Mouse (Mus musculus) activated CD4-positive, CD25-positive, alpha-beta regulatory T cell, adult 4 months (primary cell): ENCODE data around the gene Fnbp1. TPM values are rescaled to one million over a fixed set of nuclear protein-coding genes. Genes with fewer than 3 reads are reported as not detected.
"Not testable (repeated sequence)": the region's sequence is repeated elsewhere in the genome, so short reads cannot be mapped to it uniquely, and the experiment has no call there.

ENCODE experiments used
- ATAC-seq: one replicate; pipeline ENCODE4 v1.8.0; 2017
- polyA plus RNA-seq, 2 experiments: library from polyadenylated mRNA; unstranded; fragments of 100-300 nt; shearing (Covaris generic); gene quantifications; one replicate each; pipeline ENCODE4 v1.2.1; 2017

The Fnbp1 gene
- 100 to 1,000 TPM in 1 of 2 experiments, 10 to 100 TPM in 1; 99.6 to 101 TPM for polyA plus RNA-seq

DNA sequence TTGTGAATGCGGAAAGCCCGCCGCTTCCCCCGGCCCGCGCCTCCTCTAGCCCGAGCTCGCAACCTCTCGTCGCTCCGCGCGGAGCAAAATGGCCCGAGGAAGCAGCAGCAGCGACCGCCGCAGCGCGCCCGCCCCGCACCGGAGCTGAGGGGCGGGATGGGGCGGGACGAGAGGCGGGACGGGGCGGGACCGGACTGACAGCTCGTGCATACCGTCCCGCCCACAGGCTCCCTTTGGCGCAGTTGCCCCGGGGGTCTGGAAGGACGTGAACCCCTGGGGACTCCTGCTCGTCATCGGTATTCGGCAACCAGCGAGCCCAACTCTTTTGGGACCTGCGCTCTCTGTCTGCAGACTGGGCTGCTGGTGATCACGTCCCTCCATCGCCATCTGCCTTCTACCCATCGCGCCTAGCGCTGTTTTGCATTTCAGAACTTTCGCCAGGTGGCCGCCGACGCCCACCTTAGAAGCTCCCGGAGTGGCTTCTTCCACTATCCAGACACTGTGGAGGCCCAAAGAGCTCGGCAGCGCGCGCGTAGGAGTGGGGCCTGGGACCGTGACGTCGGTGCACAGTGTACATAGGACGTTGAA lies at the start of gene Fnbp1:
Gene Fnbp1 (minus strand): TSS at position 142 of the 588 bp plus-strand sequence.
- peak; percentile 50 for ATAC-seq

DNA sequence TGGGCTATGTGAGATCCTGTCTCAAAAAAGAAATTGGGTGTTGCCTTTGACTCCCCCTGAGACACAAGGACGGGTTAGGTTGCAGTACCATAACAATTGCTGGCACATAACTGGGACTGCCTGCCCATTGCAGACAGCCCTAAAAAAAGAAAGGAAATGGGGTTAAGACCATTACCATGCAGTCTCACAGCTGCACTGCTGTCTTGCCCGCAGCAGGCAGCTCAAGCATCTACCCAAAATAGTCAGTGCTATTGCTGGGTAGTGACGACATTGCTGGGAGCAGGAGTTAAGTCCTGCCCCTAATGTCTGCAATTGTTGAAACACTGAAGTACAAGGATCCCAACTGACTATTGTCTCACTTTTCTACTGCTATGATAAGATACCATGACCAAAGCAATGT lies 47.8 kb upstream of the Fnbp1 start:
- ATAC-seq: no peak

DNA sequence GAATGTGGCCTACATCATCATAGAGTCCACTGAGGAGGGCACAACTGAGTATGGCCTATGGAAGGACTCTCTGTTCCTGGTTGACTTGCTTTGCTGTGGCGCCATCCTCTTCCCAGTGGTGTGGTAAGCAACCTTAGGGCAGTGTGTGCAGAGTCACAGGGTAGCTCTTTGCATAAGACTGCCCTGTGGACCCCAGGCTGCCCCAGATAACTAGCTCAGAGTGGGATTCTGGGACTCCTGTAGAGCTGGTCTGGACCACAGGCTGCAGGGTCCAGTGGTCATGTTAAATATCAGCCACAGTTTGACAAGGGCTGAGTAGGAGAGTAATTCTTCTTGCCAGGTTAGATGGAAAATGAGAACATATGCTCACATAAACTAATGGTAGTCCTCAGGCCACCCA lies 46.9 kb upstream of the Fnbp1 start:
- ATAC-seq: no peak

DNA sequence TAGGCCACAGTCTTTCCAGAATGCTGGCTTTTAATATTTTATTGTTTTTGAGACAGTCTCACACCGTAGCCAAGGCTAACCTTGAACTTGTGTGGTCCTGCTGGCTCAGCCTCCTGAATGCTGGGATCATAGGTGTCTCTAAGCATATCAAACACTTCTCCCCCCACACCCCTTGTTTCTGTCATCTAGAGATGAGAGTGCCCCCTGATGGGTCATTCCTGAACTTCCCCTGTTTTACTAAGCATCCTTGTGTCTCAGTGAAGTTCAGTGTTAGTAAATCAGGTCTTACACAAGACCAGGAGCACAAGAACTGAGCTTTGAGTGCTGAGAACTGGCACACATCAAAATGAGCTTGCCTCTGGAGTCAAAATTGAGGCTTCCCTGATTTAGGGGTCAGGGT lies 42.0 kb upstream of the Fnbp1 start:
- ATAC-seq: no peak

DNA sequence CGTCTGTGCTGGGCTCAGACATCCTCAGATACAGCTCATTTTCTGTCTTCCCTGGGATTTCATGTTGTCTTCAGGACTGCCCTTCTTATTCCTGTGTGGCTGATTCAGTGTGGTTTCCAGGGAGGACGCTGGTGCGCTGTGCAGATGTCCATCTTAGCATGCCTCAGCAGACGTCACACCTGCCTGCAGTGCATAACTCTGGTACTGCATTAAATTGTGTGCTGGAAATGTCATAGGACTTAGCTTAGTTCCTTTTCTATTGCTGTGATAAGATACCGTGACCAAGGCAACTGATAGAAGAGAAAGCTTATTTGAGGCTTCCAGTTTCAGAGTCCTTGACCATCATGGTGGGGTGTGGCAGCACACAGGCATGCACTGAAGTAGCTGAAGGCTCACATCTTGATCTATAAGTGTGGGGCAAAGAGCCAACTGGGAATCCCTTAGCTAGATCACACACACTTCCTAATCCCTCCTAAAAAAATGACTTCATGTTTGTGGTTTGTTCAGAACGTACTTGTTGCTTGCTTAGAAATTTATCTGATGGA lies 41.0 kb upstream of the Fnbp1 start:
- ATAC-seq: no peak

DNA sequence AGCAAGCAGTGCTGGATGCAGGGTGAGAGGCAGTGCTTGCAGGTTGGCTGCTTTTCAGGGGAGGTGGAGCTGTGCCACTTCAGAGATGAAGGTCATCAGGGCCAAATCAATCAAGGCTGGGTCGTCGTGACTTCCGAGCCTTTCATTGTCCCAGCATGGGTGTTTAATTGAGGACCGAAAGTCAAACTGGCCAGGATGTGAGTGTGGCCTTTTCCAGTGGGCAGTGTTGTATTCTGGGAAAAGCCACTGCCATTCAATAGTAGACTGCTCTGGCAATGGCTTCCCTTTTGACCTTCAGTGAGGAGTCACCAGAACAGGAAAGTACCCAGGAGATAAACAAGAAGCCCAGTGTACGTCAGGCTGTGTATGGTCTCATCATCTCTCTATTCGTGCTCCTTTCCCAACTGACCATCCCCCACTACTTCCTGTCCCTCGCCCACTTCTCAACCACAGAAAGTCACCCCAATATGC lies 38.3 kb upstream of the Fnbp1 start:
- peak; percentile 88 for ATAC-seq

DNA sequence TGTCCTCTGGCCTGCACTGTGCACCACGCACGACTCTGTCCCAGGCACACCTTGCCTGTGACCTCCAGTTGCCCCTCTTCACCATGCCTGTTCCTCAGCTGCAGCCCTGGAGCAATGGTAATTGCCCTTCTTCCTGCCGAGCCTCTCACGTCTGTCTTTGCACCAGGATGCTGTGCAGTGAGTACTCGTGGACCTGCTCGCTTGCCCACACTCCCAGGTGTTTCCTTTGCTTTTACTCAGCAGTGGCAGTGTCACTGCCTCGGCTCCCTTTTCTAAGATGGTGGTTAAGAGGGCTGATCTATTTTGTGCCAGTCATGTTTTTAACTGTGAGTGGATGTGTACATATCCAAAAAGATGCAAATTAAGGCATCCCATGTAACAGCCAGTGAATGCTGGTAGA lies 37.7 kb upstream of the Fnbp1 start:
- ATAC-seq: peak; percentile 33

GRCm38 (mm10) chr2:31178593-31178992 lies 36.8 kb upstream of the Fnbp1 start:
- not testable (repeated sequence) for ATAC-seq

DNA sequence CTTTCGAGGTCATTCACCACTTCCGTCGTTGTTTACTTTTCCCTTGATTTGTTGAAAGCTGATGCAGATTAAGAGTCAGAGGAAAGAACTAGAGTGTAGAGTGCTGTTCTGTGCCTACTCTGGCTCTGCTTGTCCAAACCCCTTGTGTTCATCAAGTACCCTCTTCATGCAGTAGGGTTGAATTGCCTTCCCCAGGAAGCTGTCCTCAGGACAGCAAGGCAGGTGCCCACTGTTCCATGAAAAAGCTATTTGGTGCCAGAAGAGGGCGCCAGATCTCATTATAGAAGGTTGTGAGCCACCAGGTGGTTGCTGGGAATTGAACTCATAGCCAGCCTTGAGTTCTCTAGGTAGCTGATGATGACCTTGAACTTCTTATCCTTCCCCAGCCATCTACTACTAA lies 31.5 kb upstream of the Fnbp1 start:
- ATAC-seq: no peak

- ATAC-seq: no peak
Measured at GRCm38 (mm10) chr2:31172536-31172935, 30.7 kb upstream of the Fnbp1 start.

DNA sequence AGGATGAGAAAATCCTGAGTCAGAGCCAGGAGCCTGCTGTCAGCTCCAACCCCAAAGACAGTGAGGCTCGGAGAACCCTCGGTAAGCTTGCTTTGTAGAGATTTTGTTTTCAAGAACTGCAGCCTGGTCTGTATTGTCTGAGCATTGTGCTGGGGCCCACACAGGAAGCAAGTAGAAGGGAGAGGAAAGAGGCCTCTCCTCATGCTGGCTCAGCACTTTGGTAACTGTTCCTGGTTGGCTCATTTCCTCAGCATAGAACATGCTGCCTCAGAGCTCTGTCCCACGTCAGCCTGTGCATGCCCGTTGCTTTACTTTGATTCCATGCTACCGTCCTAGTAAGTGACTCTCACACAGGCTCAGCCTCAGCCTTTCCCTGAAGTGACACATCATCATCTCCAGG lies 30.2 kb upstream of the Fnbp1 start:
- peak; percentile 93 for ATAC-seq

DNA sequence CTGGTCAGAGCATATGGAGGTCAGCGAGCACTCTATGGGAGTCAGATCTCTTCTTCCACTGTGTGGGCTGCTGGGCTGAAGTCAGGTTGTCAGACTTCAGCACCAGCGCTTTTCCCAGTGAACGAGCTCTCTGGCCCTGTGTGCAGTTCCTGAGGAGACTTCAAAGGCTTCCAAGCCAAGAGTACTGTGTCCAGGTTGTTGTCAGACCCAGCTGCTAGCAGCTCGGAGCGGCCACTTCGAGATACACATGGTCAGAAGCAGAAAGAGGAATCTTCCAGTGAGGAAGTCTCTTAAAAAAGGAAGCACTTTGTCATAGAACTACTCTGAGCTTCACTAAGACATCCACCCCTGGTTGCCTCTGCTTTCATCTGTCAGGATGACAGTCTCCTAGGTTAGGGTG lies 28.4 kb upstream of the Fnbp1 start:
- ATAC-seq: no peak

- ATAC-seq: no peak
Measured at GRCm38 (mm10) chr2:31169001-31169400, 27.2 kb upstream of the Fnbp1 start.

GRCm38 (mm10) chr2:31167571-31167970 lies 25.8 kb upstream of the Fnbp1 start:
- ATAC-seq: not testable (repeated sequence)

- peak; percentile 52 for ATAC-seq
Measured at GRCm38 (mm10) chr2:31165529-31165928, 23.7 kb upstream of the Fnbp1 start.

GRCm38 (mm10) chr2:31164841-31165455 lies 23.1 kb upstream of the Fnbp1 start:
- peak; percentile 76 for ATAC-seq

DNA sequence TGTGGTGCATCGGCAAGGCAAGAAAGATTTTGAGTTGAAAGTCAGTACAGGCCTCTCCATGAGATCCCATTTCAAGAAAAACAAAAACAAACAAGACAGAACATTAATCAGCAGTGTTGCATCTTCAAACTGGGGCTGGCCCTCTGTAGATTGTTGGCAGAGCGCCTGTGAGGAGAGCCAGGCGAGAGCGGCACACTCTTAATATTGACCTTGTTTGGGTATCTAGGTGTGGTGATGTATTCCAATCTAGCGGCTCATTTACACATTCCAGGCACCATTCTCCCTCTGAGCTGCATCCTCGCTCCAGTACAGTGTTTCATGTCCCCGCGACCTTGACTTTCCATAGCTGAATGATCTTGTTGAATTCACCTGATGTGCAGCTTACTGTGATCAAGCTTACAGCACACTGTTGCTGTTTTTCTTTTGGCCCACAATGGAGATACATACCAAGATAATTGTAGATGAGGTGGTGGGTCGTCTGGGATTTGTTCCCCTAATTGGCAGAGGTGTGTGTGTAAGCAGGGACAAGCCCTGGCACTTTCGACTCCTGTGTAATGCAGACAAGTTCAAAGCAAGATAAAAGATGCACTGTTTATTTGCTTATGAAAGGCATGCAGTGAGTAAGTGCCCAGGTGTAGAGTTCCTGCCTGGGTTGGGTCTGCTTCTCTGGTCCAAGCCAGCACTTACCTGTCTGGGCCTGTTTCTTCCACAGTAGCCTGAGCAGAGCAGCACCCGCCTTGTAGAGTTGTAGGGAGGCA lies 21.7 kb upstream of the Fnbp1 start:
- no peak for ATAC-seq

- ATAC-seq: no peak
Measured at GRCm38 (mm10) chr2:31161620-31162019, 19.8 kb upstream of the Fnbp1 start.

DNA sequence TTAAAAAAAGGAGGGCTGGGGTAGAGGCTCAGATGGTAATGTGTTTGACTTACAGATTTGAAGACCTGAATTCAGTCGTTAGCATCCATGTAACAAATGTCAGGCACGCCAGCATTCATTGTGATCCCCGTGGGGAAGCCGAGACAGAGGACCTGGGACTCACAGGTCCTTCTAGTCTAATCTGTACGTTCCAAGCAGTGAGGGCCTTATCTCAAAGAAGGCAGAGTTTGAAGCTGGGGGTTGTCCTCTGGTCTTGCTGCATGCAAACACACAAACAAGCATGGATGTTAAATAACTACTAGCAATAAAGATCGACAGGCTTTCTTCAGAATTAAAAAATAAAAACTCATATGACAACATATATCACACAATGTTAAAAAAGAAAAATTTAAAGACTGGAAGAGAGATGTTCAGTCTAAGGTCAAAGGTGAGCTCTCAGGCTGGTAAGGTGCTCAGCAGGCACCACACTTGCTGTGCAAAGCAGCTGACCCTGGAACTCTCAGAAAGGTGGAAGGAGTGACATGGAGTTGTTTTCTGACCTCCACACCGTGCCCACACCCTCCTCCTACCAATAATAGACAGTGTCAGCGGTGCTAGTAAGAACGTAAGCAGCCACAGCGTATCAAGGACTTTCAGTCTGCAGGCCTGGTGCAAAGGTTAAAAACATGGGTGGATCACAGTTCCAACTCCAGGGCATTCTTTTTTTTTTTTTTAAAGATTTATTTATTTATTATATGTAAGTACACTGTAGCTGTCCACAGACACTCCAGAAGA lies 18.5 kb upstream of the Fnbp1 start:
- ATAC-seq: no peak

DNA sequence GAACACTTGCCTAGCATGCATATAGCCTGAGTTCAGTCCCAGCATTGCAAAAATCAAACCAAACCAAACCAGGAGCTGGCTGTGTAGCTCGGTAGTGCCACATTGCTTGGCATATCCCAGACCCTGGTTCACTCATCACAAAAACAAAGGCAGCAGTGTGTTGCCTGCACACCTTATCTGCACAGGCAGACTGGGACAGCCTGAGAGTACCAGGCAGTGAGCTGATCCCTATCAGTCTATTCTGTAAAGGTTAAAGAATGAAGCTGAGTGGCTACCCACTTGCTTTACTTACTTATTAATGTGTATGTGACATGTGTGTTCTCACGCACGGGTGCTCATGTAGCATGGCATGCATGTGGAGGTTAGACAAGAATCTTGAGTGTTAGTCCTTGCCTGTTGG lies 15.0 kb upstream of the Fnbp1 start:
- no peak for ATAC-seq

- peak; percentile 88 for ATAC-seq
Measured at GRCm38 (mm10) chr2:31151892-31152812, 10.3 kb upstream of the Fnbp1 start, which contains the start of gene Gpr107. TSS of gene Gpr107 (plus strand) at chr2:31152316.
